Mouse (Mus musculus): ENCODE measurements at regions not wholly inside any gene's neighbourhood (a gene's known extent, or its start where the extent isn't known, plus 50 kb on each side); places are given as distances from the start of the nearest gene placed in this dataset.

- no peak for DNase-seq (ENCODE audit: extremely low read depth, low read depth, low spot score)
Measured at GRCm38 (mm10) chr14:97448617-97449016, 720.9 kb downstream of the Dach1 start.

- DNase-seq (ENCODE audit: extremely low read depth, low read depth, low spot score): no peak
Measured at GRCm38 (mm10) chr14:97446793-97447192, 722.8 kb downstream of the Dach1 start.

GRCm38 (mm10) chr14:97440326-97440725 lies 729.2 kb downstream of the Dach1 start:
- DNase-seq (ENCODE audit: extremely low read depth, low read depth, low spot score): no peak

GRCm38 (mm10) chr14:97435453-97436233 lies 733.9 kb downstream of the Dach1 start:
- no peak for DNase-seq (ENCODE audit: extremely low read depth, low read depth, low spot score)

- DNase-seq (ENCODE audit: extremely low read depth, low read depth, low spot score): no peak
Measured at GRCm38 (mm10) chr14:97431221-97431620, 738.3 kb downstream of the Dach1 start.

- no peak for DNase-seq (ENCODE audit: extremely low read depth, low read depth, low spot score)
Measured at GRCm38 (mm10) chr14:97403176-97403795, 766.3 kb downstream of the Dach1 start.

GRCm38 (mm10) chr14:97396385-97396784 lies 773.2 kb downstream of the Dach1 start:
- DNase-seq (ENCODE audit: extremely low read depth, low read depth, low spot score): no peak

- no peak for DNase-seq (ENCODE audit: extremely low read depth, low read depth, low spot score)
Measured at GRCm38 (mm10) chr14:97395750-97396377, 773.7 kb downstream of the Dach1 start.

GRCm38 (mm10) chr14:97389005-97389404 lies 780.6 kb downstream of the Dach1 start:
- DNase-seq (ENCODE audit: extremely low read depth, low read depth, low spot score): no peak

- no peak for DNase-seq (ENCODE audit: extremely low read depth, low read depth, low spot score)
Measured at GRCm38 (mm10) chr14:97380131-97380530, 789.4 kb downstream of the Dach1 start.

- no peak for DNase-seq (ENCODE audit: extremely low read depth, low read depth, low spot score)
Measured at GRCm38 (mm10) chr14:97356915-97357314, 812.6 kb downstream of the Dach1 start.

- DNase-seq (ENCODE audit: extremely low read depth, low read depth, low spot score): no peak
Measured at GRCm38 (mm10) chr14:97347970-97348369, 821.6 kb downstream of the Dach1 start.

- DNase-seq (ENCODE audit: extremely low read depth, low read depth, low spot score): no peak
Measured at GRCm38 (mm10) chr14:97331388-97331787, 812.5 kb upstream of the Klhl1 start.

GRCm38 (mm10) chr14:97329979-97330378 lies 811.1 kb upstream of the Klhl1 start:
- DNase-seq (ENCODE audit: extremely low read depth, low read depth, low spot score): no peak

GRCm38 (mm10) chr14:97293109-97293508 lies 774.2 kb upstream of the Klhl1 start:
- DNase-seq (ENCODE audit: extremely low read depth, low read depth, low spot score): no peak

- no peak for DNase-seq (ENCODE audit: extremely low read depth, low read depth, low spot score)
Measured at GRCm38 (mm10) chr14:97287447-97287846, 768.5 kb upstream of the Klhl1 start.

- no peak for DNase-seq (ENCODE audit: extremely low read depth, low read depth, low spot score)
Measured at GRCm38 (mm10) chr14:97258461-97258860, 739.6 kb upstream of the Klhl1 start.
